Mouse (Mus musculus) intestine, embryonic 14.5 days (tissue): ENCODE measurements at regions not wholly inside any gene's neighbourhood (a gene's known extent, or its start where the extent isn't known, plus 50 kb on each side); places are given as distances from the start of the nearest gene placed in this dataset.

Experiments used
- ATAC-seq: fragments of 200-750 bp; cut with Nextera tagmentation; replicated peaks from 2 replicates; pipeline ENCODE4 v1.8.0; 2017; ENCODE audit warnings: low read depth, moderate number of reproducible peaks, moderate TSS enrichment, moderate library complexity; ENCODE audit not compliant: low FRiP score, low TSS enrichment
- DNase-seq: peaks from one replicate; pipeline ENCODE4 v3.0.0-alpha.2; 2018; ENCODE audit warnings: low spot score
- H3K27ac ChIP-seq: fragments of 300-500 bp; sonication (generic); 2 replicates; pipeline ENCODE4 v1.5.1; 2014; ENCODE audit warnings: low read depth, mild to moderate bottlenecking, control low read depth
- H3K27me3 ChIP-seq: fragments of 300-500 bp; sonication (generic); replicated peaks from 2 replicates; pipeline ENCODE4 v1.6.1; 2014; ENCODE audit warnings: low read length, control low read depth; ENCODE audit not compliant: control insufficient read depth, insufficient read depth
- H3K36me3 ChIP-seq: fragments of 300-500 bp; sonication (generic); 2 replicates; pipeline ENCODE4 v1.6.1; 2014; ENCODE audit warnings: low read length, control low read depth; ENCODE audit not compliant: control insufficient read depth, insufficient read depth
- H3K4me1 ChIP-seq: fragments of 300-500 bp; sonication (generic); replicated peaks from 2 replicates; pipeline ENCODE4 v1.6.1; 2014; ENCODE audit warnings: low read length, control low read depth, mixed read lengths; ENCODE audit not compliant: control insufficient read depth, insufficient read depth
- H3K4me2 ChIP-seq: fragments of 300-500 bp; sonication (generic); 2 replicates; pipeline ENCODE4 v1.6.1; 2014; ENCODE audit warnings: low read length
- H3K4me3 ChIP-seq: fragments of 300-500 bp; sonication (generic); 2 replicates; pipeline ENCODE4 v1.5.1; 2014; ENCODE audit warnings: low read depth, low read length, control low read depth, mixed read lengths
- H3K9ac ChIP-seq: fragments of 300-500 bp; sonication (generic); 2 replicates; pipeline ENCODE4 v1.6.1; 2014; ENCODE audit warnings: mild to moderate bottlenecking, low read length
- H3K9me3 ChIP-seq: fragments of 300-500 bp; sonication (generic); 2 replicates; pipeline ENCODE4 v1.6.1; 2016; ENCODE audit warnings: low read length, control low read depth; ENCODE audit not compliant: control insufficient read depth
- WGBS: fragments of 180-500 bp; shearing (Covaris S2); extraction: QIAGEN DNeasy Blood & Tissue Kit; methylation state at CpG from one replicate; pipeline ENCODE4 v1.1.7; 2014; 5-methylcytosine and 5-hydroxymethylcytosine counted together

DNA sequence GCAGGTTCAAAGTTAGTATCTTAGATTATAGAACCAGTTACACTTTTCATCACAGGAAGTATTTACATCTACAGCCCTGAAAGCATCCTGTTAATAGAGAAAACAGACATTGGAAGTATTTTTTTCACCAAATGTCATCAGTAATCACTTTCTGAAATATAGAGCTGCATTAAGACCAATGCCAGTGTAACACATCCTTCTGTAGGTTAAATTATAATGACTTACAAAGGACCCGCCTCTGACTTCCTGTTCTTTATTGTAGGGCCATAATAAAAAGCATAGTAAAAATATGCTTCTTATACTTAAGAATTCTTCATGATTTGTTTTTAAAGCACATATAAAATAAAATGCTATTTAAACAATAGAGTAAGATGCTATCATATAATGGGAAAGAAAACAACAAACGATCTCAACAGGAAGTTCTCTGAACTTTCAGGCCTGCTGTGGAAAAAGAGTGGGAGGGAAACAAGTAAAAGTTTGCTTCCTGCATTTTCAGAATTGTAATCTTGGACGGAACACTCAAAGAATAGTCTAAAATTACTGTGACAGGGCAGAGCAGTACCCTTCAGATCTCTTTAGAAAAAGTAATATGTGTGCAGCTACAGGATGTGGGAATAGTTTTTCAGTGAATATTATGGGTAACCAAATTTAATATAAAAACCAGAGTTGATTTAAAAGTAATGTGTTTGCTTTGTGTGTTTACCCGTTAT, 116.0 kb upstream of the Dock10 start:
- Histone ChIP-seq H3K9ac (no peak overlapping the region), H3K4me2 (no peak overlapping the region), H3K27me3 (no peaks in the 10 kb centered on the region), H3K4me3 (no peak overlapping the region), H3K9me3 (no peaks in the 10 kb centered on the region), H3K4me1 (no peaks in the 10 kb centered on the region), H3K27ac (no peak overlapping the region), H3K36me3 (no peaks in the 10 kb centered on the region)
- 79% methylated on average over 4 of the region's 4 CpGs for WGBS
- ATAC-seq (no peak), DNase-seq (no peak)

GRCm38 (mm10) chr1:80873596-80873995, 115.3 kb upstream of the Dock10 start:
- H3K27ac ChIP-seq, result no peak overlapping the region
- H3K4me2 ChIP-seq, result no peak overlapping the region
- no peak for DNase-seq
- no peaks in the 10 kb centered on the region for H3K9me3 ChIP-seq
- WGBS, result 80% methylated on average over 2 of the region's 2 CpGs
- H3K27me3 ChIP-seq, result no peaks in the 10 kb centered on the region
- H3K9ac ChIP-seq, result no peak overlapping the region
- ATAC-seq, result no peak
- H3K36me3 ChIP-seq, result no peaks in the 10 kb centered on the region
- no peak overlapping the region for H3K4me3 ChIP-seq
- no peaks in the 10 kb centered on the region for H3K4me1 ChIP-seq

DNA sequence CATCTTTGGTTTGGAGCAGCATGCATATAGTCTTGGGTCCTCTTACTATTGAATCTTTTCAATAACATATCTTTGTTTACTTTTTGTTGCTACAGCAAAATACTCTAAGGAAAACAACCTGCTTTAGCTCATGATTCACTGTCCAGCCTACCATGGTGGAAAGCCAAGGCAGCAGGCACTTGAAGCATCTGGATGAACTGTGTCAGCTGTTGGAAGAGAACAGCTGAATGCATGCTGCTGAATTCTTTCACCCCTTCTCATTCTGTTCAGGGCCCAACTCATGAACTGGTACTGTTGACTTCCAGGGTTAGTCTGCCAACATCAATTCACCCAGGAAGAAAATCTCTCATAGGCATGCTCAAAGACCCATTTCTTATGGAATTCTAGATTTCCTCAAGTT, 110.5 kb upstream of the Dock10 start:
- Histone ChIP-seq H3K4me1 (no peaks in the 10 kb centered on the region), H3K4me3 (no peak overlapping the region), H3K27ac (no peak overlapping the region), H3K36me3 (no peaks in the 10 kb centered on the region), H3K9ac (no peak overlapping the region), H3K9me3 (no peaks in the 10 kb centered on the region), H3K27me3 (no peaks in the 10 kb centered on the region), H3K4me2 (no peak overlapping the region)
- DNase-seq (no peak), ATAC-seq (no peak)

DNA sequence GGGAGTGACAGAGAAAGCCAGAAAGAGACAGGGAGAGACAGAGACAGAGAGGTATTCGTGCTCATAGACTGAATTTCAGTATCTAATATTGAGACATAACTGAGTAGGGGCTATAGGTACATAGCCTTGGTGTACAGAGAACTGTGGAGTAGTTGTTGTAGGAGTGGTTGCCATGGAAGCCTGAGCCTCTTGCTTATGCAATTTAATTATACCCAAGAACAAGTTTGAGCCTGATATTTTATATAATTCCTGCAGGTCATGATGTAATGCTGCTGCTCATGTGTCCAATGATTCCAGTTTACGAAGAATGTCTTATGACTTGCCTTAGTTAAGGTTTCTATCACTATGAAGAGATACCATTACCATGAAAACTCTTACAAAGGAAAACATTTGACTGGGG, 98.7 kb upstream of the Dock10 start:
- no peaks in the 10 kb centered on the region for H3K27me3 ChIP-seq
- H3K9ac ChIP-seq, result no peak overlapping the region
- H3K36me3 ChIP-seq, result no peaks in the 10 kb centered on the region
- H3K4me1 ChIP-seq, result peaks cover 13% of the 10 kb centered on the region
- 84% methylated on average over 2 of the region's 2 CpGs for WGBS
- no peak overlapping the region for H3K4me2 ChIP-seq
- H3K4me3 ChIP-seq, result no peak overlapping the region
- DNase-seq, result no peak
- no peak for ATAC-seq
- no peak overlapping the region for H3K27ac ChIP-seq
- no peaks in the 10 kb centered on the region for H3K9me3 ChIP-seq

DNA sequence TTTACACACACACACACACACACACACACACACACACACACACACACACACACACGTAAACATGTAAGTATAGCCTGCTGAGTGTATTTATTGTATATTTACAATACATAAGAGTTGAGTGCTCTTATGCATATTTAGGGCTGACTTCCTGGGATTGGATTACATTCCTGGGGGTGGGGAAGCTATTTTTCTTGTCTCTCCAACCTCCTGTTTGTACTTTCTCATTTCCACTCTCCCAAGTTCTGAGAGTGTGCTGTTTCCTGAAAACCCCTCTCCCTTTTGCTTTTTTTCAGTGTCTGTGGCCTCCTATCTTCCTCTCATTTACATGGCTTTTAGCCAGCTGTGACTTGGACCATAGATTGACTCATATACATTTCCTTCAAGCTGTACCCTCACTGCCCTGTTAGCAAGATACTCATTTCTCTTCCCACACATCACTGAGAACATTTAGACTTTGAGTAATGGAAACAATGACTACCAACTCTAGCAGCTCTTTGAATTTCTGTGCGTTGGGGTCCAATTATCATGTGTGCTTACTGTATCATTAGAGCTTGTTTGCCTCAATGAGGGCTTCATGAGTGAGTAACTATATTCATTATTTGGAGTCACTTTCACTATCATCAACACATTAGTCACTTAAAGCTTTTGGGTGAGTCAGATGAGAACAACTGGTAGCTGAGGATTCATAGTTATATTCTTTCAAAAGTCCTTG, 96.8 kb upstream of the Dock10 start:
- peaks cover 13% of the 10 kb centered on the region for H3K4me1 ChIP-seq
- no peak overlapping the region for H3K27ac ChIP-seq
- H3K9me3 ChIP-seq, result no peaks in the 10 kb centered on the region
- no peaks in the 10 kb centered on the region for H3K36me3 ChIP-seq
- no peaks in the 10 kb centered on the region for H3K27me3 ChIP-seq
- H3K9ac ChIP-seq, result no peak overlapping the region
- H3K4me2 ChIP-seq, result no peak overlapping the region
- 49% methylated on average over 2 of the region's 2 CpGs for WGBS
- H3K4me3 ChIP-seq, result no peak overlapping the region
- no peak for ATAC-seq
- DNase-seq, result no peak

DNA sequence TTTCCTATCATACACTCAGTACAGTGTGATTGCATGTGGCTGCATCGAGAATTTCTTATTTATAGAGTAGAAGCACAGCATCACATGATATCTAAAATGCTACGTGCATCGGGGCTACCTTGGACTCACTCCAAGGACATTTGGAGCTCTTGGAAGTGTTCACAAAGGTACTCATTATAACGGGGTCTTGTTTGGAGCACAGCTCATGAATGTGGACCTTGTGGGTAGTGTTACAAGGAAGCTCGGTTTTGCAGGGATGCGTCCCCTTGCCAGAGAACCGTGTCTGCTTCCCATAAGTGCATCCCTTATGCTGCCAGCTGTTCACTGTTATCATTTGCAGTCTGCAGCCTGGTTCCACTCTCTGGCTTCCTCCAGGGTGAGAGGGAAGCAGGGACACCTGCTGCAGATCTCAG, 96.0 kb upstream of the Dock10 start:
- Histone ChIP-seq H3K4me2 (0 out of 2 replicates have a peak overlapping the region, but pooled peaks have one; percentile 15), H3K9ac (no peak overlapping the region), H3K27me3 (no peaks in the 10 kb centered on the region), H3K4me1 (peaks cover 13% of the 10 kb centered on the region), H3K4me3 (no peak overlapping the region), H3K36me3 (no peaks in the 10 kb centered on the region), H3K9me3 (no peaks in the 10 kb centered on the region), H3K27ac (no peak overlapping the region)
- WGBS, result 35% methylated on average over 7 of the region's 7 CpGs
- peak; percentile 52 for DNase-seq
- no peak for ATAC-seq

GRCm38 (mm10) chr1:80852761-80853160, 94.4 kb upstream of the Dock10 start:
- Histone ChIP-seq H3K4me1 (peaks cover 13% of the 10 kb centered on the region), H3K27me3 (no peaks in the 10 kb centered on the region), H3K4me2 (no peak overlapping the region), H3K27ac (no peak overlapping the region), H3K9ac (no peak overlapping the region), H3K9me3 (no peaks in the 10 kb centered on the region), H3K4me3 (no peak overlapping the region), H3K36me3 (no peaks in the 10 kb centered on the region)
- WGBS, result 50% methylated on average over 2 of the region's 2 CpGs
- ATAC-seq, result no peak
- DNase-seq, result no peak

DNA sequence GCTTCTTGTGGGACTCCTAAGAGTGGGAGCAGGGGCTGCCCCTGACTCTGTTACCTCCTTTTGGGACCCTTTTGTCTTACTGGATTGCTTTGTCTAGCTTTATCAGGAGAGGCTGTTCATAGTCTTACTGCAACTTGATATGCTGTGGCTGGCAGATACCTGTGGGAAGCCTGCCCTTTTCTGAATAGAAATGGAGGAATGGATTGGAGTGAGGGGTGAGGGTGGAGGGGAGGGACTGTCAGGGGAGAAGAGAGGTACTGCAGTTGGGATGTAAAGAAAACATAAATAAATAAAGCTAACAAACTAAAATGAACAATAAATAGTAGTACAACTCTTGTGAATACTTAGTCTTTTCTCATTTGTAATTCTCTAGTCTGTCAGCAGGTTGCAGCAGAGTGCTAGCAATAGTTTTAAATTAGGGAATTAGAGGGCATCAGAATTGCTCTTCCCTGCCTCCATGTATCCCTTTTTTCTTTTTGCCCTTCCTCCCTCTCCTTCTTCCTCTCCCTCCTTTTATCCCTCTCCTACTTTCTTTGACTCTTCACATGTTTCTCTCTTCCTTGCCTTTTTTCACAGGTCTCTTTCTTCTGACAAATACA, 72.0 kb upstream of the Dock10 start:
- no peak for ATAC-seq
- no peaks in the 10 kb centered on the region for H3K9me3 ChIP-seq
- H3K27me3 ChIP-seq, result no peaks in the 10 kb centered on the region
- H3K4me3 ChIP-seq, result no peak overlapping the region
- no peak for DNase-seq
- H3K4me1 ChIP-seq, result no peaks in the 10 kb centered on the region
- no peak overlapping the region for H3K27ac ChIP-seq
- no peaks in the 10 kb centered on the region for H3K36me3 ChIP-seq
- H3K4me2 ChIP-seq, result no peak overlapping the region
- no peak overlapping the region for H3K9ac ChIP-seq

DNA sequence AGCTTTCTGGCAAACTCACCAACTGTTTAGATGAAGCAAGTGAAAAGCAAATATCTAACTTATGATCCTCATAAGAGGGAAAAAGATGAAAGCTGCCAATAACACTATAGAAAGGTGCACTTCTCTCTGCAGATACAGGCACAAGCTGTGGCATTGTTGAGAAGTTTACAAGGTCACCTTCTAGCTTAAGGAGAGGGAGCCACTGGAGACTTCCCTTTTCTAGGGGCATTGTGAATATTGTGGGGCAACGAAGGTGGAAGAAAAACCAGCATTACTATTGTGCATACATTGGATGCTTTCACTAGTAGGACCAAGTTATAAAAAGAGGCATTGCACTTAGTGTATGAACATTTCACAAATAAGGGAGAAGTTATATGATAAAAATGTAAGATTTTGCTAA, 68.1 kb upstream of the Dock10 start:
- H3K36me3 ChIP-seq, result no peaks in the 10 kb centered on the region
- no peak overlapping the region for H3K9ac ChIP-seq
- H3K4me2 ChIP-seq, result no peak overlapping the region
- DNase-seq, result no peak
- ATAC-seq, result no peak
- H3K27me3 ChIP-seq, result no peaks in the 10 kb centered on the region
- no peaks in the 10 kb centered on the region for H3K9me3 ChIP-seq
- WGBS, result 86% methylated on average over 1 of the region's 1 CpGs
- H3K4me1 ChIP-seq, result no peaks in the 10 kb centered on the region
- H3K27ac ChIP-seq, result no peak overlapping the region
- H3K4me3 ChIP-seq, result no peak overlapping the region
